Mouse (Mus musculus) brain, embryonic 14.5 days (tissue): ENCODE data around the gene Col4a1.

Experiments used
- CTCF ChIP-seq: fragments of 200-500 bp; IDR thresholded peaks from 2 replicates; pipeline ENCODE4 v1.5.1; 2012; ENCODE audit warnings: inconsistent platforms, mild to moderate bottlenecking, moderate library complexity, borderline replicate concordance; ENCODE audit not compliant: insufficient read depth, insufficient read length; ENCODE audit errors: extremely low read depth
- POLR2A ChIP-seq: fragments of 200-500 bp; IDR thresholded peaks from 2 replicates; pipeline ENCODE4 v1.6.1; 2012; ENCODE audit warnings: mild to moderate bottlenecking, inconsistent platforms, borderline replicate concordance; ENCODE audit not compliant: poor library complexity, insufficient read depth, insufficient read length, severe bottlenecking; ENCODE audit errors: extremely low read depth

- TF ChIP-seq CTCF: no peak
- TF ChIP-seq POLR2A: no peak
Measured at GRCm38 (mm10) chr8:11287139-11287538, 25.5 kb downstream of the Col4a1 start.
